Mouse (Mus musculus) G1E (cell line): Measurements from ENCODE around the gene Mcur1.

ENCODE experiments used
- CTCF ChIP-seq: IDR thresholded peaks from 2 replicates; pipeline ENCODE4 v1.5.1; 2012; ENCODE audit warnings: low read depth, low read length, inconsistent platforms, mixed read lengths
- GATA1 ChIP-seq: IDR thresholded peaks from 2 replicates; pipeline ENCODE4 v1.6.1; 2012; ENCODE audit warnings: borderline replicate concordance, low read length, inconsistent platforms, mixed read lengths
- POLR2AphosphoS5 ChIP-seq: IDR thresholded peaks from 2 replicates; pipeline ENCODE4 v1.6.1; 2012; ENCODE audit warnings: low read depth, low read length, inconsistent platforms; ENCODE audit not compliant: insufficient replicate concordance

GRCm38 (mm10) chr13:43566184-43566583, 6.2 kb upstream of the Mcur1 start:
- no peak for TF ChIP-seq POLR2AphosphoS5
- TF ChIP-seq CTCF = no peak
- no peak for TF ChIP-seq GATA1
